Mouse (Mus musculus) midbrain, embryonic 13.5 days (tissue): ENCODE data around the gene Ccdc177. TPM values are rescaled to one million over a fixed set of nuclear protein-coding genes. Genes with fewer than 3 reads are reported as not detected.

Experiments used
- ATAC-seq: fragments of 200-750 bp; cut with Nextera tagmentation; 2 replicates; pipeline ENCODE4 v1.8.0; 2017; ENCODE audit warnings: mild to moderate bottlenecking, moderate TSS enrichment, moderate library complexity
- H3K27ac ChIP-seq: fragments of 300-500 bp; sonication (generic); 2 replicates; pipeline ENCODE4 v1.5.1; 2015; ENCODE audit warnings: inconsistent platforms, mild to moderate bottlenecking, moderate library complexity
- H3K27me3 ChIP-seq: fragments of 300-500 bp; sonication (generic); 2 replicates; pipeline ENCODE4 v1.6.1; 2015; ENCODE audit warnings: mild to moderate bottlenecking, inconsistent platforms
- H3K36me3 ChIP-seq: fragments of 300-500 bp; sonication (generic); 2 replicates; pipeline ENCODE4 v1.6.1; 2015; ENCODE audit warnings: mild to moderate bottlenecking, inconsistent platforms
- H3K4me1 ChIP-seq: fragments of 300-500 bp; sonication (generic); replicated peaks from 2 replicates; pipeline ENCODE4 v1.6.1; 2015; ENCODE audit warnings: inconsistent platforms
- H3K4me2 ChIP-seq: fragments of 300-500 bp; sonication (generic); replicated peaks from 2 replicates; pipeline ENCODE4 v1.6.1; 2015; ENCODE audit warnings: moderate library complexity, mild to moderate bottlenecking, inconsistent platforms
- H3K4me3 ChIP-seq: fragments of 300-500 bp; sonication (generic); replicated peaks from 2 replicates; pipeline ENCODE4 v1.5.1; 2015; ENCODE audit warnings: mild to moderate bottlenecking, inconsistent platforms
- H3K9ac ChIP-seq: fragments of 300-500 bp; sonication (generic); replicated peaks from 2 replicates; pipeline ENCODE4 v1.6.1; 2015; ENCODE audit warnings: mild to moderate bottlenecking, inconsistent platforms
- H3K9me3 ChIP-seq: fragments of 300-500 bp; sonication (generic); 2 replicates; pipeline ENCODE4 v1.6.1; 2016; ENCODE audit warnings: mild to moderate bottlenecking, inconsistent platforms
- WGBS: fragments of 180-500 bp; shearing (Covaris S2); methylation state at CpG from one replicate; pipeline ENCODE4 v1.1.7; 2015; 5-methylcytosine and 5-hydroxymethylcytosine counted together
- polyA plus RNA-seq: library from polyadenylated mRNA; unstranded; fragments of >200 nt; fragmentation: Nextera tagmentation; extraction: Ambion mirVana; gene quantifications from 2 replicates; pipeline ENCODE4 v1.2.1, GENCODE M21; 2015

The Ccdc177 gene
- polyA plus RNA-seq, 1 experiment from 2014 or later = 6.6 TPM

DNA sequence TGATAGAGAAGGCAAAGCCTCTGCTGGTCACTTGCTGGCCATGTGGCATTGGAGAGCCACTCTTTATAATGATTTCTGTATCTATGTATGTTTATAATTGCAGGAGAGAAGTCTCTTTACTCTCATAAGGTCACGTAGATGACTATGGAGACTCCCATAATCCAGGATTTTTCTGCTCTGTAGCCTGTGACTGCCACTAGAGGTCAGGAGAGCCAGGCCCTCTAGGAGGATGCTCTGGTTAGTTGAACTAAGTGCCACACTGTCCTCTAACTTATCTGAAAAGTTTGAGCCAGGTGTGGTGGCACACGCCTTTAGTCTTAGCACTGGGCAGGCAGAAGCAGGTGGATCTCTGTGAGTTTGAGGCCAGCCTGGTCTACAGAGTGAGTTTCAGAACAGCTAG is 31.7 kb downstream of the Ccdc177 start:
- no peaks in the 10 kb centered on the region for H3K9me3 ChIP-seq
- ATAC-seq = no peak
- peaks cover 5% of the 10 kb centered on the region; the same call in 1 of the 2 replicates for H3K27me3 ChIP-seq
- no peak overlapping the region for H3K4me2 ChIP-seq
- H3K4me3 ChIP-seq = no peak overlapping the region
- 56% methylated on average over 2 of the region's 2 CpGs for WGBS
- H3K36me3 ChIP-seq = no peaks in the 10 kb centered on the region
- H3K4me1 ChIP-seq = no peaks in the 10 kb centered on the region
- no peak overlapping the region for H3K27ac ChIP-seq
- no peak overlapping the region for H3K9ac ChIP-seq

DNA sequence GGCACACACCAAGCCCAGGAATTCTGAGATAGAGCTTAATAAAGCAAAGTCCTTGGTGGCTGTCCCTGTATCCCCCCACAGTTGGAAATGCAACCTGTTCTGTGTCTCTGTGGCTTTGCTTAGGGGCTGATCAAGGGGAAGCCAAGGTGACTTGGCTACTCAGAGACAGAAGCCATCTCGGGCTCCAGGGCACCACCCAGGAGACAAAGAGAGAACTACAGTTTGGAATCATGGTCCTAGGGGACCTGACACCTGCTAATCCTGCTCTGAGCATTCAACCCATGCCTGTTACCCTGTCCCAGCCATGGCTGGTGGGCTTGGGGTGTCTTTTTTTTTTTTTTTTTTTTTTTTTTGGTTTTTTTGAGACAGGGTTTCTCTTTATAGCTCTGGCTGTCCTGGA is 32.3 kb downstream of the Ccdc177 start:
- H3K9ac ChIP-seq = no peak overlapping the region
- no peaks in the 10 kb centered on the region for H3K4me1 ChIP-seq
- peaks cover 5% of the 10 kb centered on the region; the same call in 1 of the 2 replicates for H3K27me3 ChIP-seq
- no peaks in the 10 kb centered on the region for H3K36me3 ChIP-seq
- H3K4me2 ChIP-seq = no peak overlapping the region
- H3K4me3 ChIP-seq = no peak overlapping the region
- H3K9me3 ChIP-seq = no peaks in the 10 kb centered on the region
- 29% methylated on average over 1 of the region's 1 CpGs for WGBS
- no peak overlapping the region for H3K27ac ChIP-seq
- no peak for ATAC-seq

DNA sequence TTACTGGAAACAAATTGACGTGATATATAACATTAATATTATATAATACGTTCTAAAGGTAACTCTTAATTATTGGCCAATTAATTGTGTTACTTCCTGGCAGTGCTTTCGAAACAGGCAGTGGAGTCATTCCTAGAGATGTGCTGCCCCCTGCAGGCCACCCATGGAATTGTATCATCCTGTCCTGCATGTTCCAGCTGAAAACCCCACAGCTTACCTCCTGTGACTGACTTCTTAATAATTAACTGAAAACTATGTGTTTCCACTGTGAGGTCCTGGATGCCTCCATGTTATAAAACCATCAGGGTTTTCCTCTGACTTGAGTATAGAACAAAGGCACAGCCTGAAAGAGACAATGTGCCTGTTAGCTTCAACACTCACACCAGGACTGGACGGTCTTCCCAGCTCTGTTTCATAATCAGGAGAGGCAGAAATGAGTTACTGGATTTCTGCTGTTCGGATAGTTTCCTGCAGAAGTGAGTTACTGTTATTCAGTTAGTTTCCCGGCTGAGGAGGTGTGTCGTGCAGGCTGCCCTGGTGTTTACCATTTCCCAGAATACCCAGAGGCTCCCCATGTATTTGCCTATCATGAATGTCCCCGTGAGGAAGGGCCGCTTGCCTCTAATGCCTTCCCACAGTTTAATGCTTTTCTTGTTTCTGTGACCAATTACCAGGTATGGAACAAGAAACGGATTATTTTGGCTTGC is 35.5 kb downstream of the Ccdc177 start:
- no peak for ATAC-seq
- Histone ChIP-seq H3K4me1 (peaks cover 4% of the 10 kb centered on the region; the same call in 1 of the 2 replicates), H3K36me3 (no peaks in the 10 kb centered on the region), H3K9ac (no peak overlapping the region), H3K4me2 (no peak overlapping the region), H3K9me3 (no peaks in the 10 kb centered on the region), H3K27ac (no peak overlapping the region), H3K4me3 (no peak overlapping the region), H3K27me3 (peaks cover 5% of the 10 kb centered on the region; the same call in 1 of the 2 replicates)
- 30% methylated on average over 10 of the region's 10 CpGs for WGBS

DNA sequence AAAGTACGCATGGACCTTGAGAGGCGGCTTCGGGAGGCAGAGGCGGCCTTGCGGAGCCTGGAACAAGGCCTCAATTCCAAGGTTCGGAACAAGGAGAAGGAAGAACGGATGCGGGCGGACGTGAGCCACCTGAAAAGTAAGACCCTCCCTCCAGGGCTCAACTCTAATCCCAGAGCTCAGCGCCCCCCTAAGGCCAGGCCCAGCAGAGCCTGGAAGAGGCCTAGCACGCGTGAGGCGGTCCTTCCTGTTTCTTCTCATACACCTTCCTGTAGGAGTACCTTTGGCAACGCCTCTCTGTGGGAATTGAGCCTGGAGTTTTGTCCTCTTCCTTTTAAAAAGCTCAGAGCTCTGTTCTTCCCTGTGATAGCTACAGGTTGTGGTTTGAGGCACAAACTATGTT is 39.0 kb downstream of the Ccdc177 start:
- Histone ChIP-seq H3K9ac (no peak overlapping the region), H3K4me3 (no peak overlapping the region), H3K27me3 (0 out of 2 replicates have a peak, but pooled peaks cover 6% of the 10 kb centered on the region), H3K36me3 (no peaks in the 10 kb centered on the region), H3K4me1 (peaks cover 4% of the 10 kb centered on the region; the same call in 1 of the 2 replicates), H3K4me2 (no peak overlapping the region), H3K27ac (no peak overlapping the region), H3K9me3 (no peaks in the 10 kb centered on the region)
- WGBS = 87% methylated on average over 15 of the region's 15 CpGs
- ATAC-seq = no peak

DNA sequence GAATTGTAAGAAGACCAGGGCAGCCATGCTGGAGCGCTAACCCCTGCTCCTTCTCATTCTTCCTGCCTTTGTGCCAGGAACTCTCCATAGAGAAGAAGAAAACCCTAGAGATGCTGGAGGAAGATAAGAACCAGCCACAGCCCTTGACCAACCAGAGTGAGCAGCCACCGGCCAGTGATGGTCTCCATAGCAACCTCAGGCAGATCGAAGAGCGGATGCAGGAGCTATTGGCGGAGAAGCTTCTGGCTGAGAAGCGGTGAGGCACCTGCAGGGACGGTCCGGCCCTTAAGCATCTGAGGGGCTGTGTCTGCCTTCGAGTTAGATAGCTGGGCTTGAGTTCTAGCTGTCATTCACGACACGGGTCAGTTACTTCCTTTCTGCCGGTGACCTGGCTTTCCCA is 40.0 kb downstream of the Ccdc177 start:
- WGBS = 37% methylated on average over 12 of the region's 12 CpGs

DNA sequence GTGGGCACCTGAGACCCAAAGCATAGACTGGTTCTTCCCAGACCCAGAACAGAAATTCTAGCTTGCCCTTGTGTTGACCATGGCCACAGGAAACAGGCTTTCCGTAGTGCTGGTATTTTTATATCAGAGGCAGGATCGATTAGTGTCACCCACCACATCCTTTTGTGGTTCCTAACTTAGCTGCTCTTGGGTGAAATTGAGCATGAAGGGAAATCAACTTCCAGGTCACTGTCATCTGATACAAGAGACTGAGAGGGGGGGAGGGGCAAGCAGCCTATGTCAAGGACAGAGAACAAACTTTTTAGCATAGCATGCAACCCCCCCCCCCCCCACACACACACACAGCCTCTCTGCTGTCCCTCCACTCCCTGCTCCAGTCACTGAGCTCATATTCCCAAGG is 41.3 kb downstream of the Ccdc177 start:
- no peaks in the 10 kb centered on the region for H3K9me3 ChIP-seq
- WGBS = 63% methylated on average over 2 of the region's 2 CpGs

More for the DNA sequence above, 40.0 kb downstream of the Ccdc177 start:
- H3K36me3 ChIP-seq = no peaks in the 10 kb centered on the region
- no peak overlapping the region for H3K9ac ChIP-seq
- no peak overlapping the region for H3K27ac ChIP-seq
- H3K4me2 ChIP-seq = no peak overlapping the region
- no peak for ATAC-seq
- H3K4me1 ChIP-seq = peaks cover 4% of the 10 kb centered on the region; the same call in 1 of the 2 replicates
- H3K27me3 ChIP-seq = 0 out of 2 replicates have a peak, but pooled peaks cover 6% of the 10 kb centered on the region
- no peak overlapping the region for H3K4me3 ChIP-seq
- no peaks in the 10 kb centered on the region for H3K9me3 ChIP-seq

DNA sequence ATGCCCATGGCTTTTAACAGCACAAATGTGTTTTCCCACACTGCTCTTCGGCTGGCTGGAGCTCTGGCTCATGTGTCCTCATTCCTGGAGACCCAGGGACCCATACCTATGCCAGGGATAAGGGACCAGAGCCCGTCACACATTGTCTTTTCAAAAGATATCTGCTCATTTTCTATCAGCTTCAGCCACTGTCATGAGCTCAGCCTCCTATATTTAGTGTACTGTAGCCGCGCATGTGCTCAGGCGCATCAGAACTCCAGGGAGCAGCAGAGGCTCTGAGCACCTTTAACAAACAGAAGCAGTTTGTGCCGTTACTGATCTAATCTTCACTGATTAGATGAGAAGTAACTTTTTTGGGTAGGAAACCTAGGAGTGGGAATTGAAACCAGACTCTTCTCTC is 44.6 kb downstream of the Ccdc177 start:
- H3K27ac ChIP-seq = no peak overlapping the region
- WGBS = 82% methylated on average over 6 of the region's 6 CpGs
- no peak for ATAC-seq
- H3K9me3 ChIP-seq = no peaks in the 10 kb centered on the region
- H3K4me1 ChIP-seq = peaks cover 4% of the 10 kb centered on the region; the same call in 1 of the 2 replicates
- no peak overlapping the region for H3K9ac ChIP-seq
- H3K36me3 ChIP-seq = no peaks in the 10 kb centered on the region
- H3K4me2 ChIP-seq = no peak overlapping the region
- H3K27me3 ChIP-seq = 0 out of 2 replicates have a peak, but pooled peaks cover 3% of the 10 kb centered on the region
- H3K4me3 ChIP-seq = no peak overlapping the region

More for the DNA sequence above, 41.3 kb downstream of the Ccdc177 start:
- Histone ChIP-seq H3K36me3 (no peaks in the 10 kb centered on the region), H3K4me1 (peaks cover 4% of the 10 kb centered on the region; the same call in 1 of the 2 replicates), H3K4me3 (no peak overlapping the region), H3K27me3 (0 out of 2 replicates have a peak, but pooled peaks cover 3% of the 10 kb centered on the region), H3K27ac (no peak overlapping the region), H3K4me2 (no peak overlapping the region), H3K9ac (no peak overlapping the region)
- no peak for ATAC-seq

DNA sequence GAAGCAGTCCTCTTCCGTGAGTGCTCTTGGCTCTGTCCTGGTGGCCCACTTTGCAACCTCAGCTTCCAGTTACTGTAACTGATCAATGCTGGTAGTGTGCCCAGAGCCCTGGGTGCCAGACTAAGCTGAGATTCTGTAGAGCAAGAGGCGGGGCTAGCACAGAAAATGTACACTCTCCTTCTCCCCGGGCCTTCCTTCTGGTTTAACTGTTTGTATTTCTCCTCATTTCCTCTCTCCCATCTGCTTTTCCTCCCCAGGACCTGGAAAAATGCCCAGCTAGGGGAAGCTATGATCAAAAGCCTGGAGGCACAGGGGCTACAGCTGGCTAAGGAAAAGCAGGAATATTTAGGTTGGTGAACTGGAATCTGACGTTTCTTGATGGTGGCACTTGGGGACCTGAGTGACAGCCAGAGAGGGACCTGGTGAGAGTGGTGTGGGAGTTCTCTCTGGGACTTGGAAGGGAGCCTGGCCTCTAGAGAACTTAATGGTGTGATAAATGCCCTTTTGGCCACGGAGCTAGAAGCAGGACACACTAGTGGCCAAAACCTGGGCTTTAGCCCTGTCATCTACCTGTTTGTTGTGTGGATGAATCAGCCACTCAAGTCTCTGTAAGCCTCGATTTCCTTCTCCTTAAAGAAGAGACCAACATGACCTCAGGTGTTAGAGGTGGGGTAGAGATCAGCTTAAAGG is 53.4 kb downstream of the Ccdc177 start:
- ATAC-seq = no peak
- Histone ChIP-seq H3K27ac (no peak overlapping the region), H3K27me3 (no peaks in the 10 kb centered on the region), H3K4me1 (no peaks in the 10 kb centered on the region), H3K4me3 (no peak overlapping the region), H3K9me3 (no peaks in the 10 kb centered on the region), H3K9ac (no peak overlapping the region), H3K4me2 (no peak overlapping the region), H3K36me3 (no peaks in the 10 kb centered on the region)
- 67% methylated on average over 6 of the region's 6 CpGs for WGBS

DNA sequence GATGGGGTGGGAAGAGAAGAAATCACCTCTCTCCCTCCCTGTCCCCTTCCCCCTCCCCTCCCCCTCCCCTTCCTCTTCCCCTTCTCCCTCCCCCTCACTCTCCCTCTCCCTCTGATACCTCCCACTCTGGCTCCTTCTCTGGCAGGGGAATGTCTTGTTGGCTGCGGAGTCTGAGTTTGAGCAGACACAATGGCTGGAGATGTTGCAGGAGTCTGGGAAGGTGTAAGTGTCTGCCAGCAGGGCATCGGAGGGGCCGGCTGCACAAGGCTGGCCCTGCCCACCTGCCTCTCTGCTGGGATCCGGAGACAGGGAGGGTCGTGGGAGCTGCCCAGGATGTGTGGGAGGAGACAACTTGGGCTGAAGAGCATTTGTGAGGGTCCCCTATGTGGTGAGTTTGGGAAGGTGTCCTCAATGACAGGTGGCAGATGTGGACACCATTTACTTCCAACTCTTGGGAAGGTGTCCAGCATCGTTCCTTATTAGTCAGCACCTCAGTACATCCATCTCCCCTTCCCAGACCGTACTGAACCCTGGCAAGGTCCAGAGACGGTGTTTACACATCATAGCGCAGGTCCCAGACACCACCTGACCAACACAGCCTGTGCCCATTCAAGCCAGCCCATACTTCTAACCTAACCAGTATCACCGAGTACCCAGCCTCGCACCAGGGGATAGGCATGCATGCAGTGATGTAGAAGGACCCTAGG is 54.1 kb downstream of the Ccdc177 start:
- no peaks in the 10 kb centered on the region for H3K27me3 ChIP-seq
- no peak overlapping the region for H3K4me2 ChIP-seq
- no peak overlapping the region for H3K9ac ChIP-seq
- WGBS = 68% methylated on average over 11 of the region's 11 CpGs
- ATAC-seq = no peak
- no peak overlapping the region for H3K27ac ChIP-seq
- no peaks in the 10 kb centered on the region for H3K9me3 ChIP-seq
- no peak overlapping the region for H3K4me3 ChIP-seq
- no peaks in the 10 kb centered on the region for H3K36me3 ChIP-seq
- no peaks in the 10 kb centered on the region for H3K4me1 ChIP-seq

Other genes with a start within 250 kb of the Ccdc177 start
- gene Galnt16, start 242.4 kb downstream of the Ccdc177 start, polyA plus RNA-seq = 32.1 and 34.7 TPM in 2 replicates
- gene Slc39a9, start 116.8 kb downstream of the Ccdc177 start, polyA plus RNA-seq = 26.1 and 27.5 TPM in 2 replicates
- 367 and 391 TPM in 2 replicates for gene Erh, start 116.3 kb downstream of the Ccdc177 start, polyA plus RNA-seq
- 3.6 and 4.0 TPM in 2 replicates for gene Plekhd1, start 68.1 kb downstream of the Ccdc177 start, polyA plus RNA-seq
- 13.0 and 14.5 TPM in 2 replicates for gene Susd6, start 29.8 kb upstream of the Ccdc177 start, polyA plus RNA-seq
- gene Srsf5, start 184.8 kb upstream of the Ccdc177 start, polyA plus RNA-seq = 506 and 554 TPM in 2 replicates
- gene Slc10a1, start 208.0 kb upstream of the Ccdc177 start, polyA plus RNA-seq = 0.62 and 0.79 TPM in 2 replicates